Mouse (Mus musculus): ENCODE measurements around the gene Mob1b. TPM values are rescaled to one million over a fixed set of nuclear protein-coding genes. Genes with fewer than 3 reads are reported as not detected.

The Mob1b gene
- total and polyA plus RNA-seq, 3 experiments, result 7.0 to 11.9 (median 10.5) TPM

DNA sequence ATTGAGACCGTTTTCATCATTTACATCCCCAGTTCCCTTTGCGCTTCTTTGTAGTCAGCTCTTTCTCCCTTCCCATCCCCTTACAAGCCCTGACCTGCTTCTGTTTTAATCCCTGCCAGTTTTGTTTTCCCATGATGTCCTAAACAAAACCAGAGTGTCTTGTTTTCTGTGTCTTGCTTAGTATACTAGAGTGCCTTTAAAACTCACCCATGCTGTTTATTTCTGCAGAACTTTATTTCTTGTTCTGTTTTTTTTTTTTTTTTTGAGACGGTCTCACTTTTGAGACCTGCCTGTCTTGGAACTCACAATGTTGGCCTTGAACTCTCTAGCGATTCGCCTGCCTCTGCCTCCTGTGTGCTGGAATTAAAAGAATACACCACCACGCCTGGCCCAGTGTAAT is 44.9 kb downstream of the Mob1b start:
- H3K9ac ChIP-seq (ENCODE audit: insufficient read depth, low read depth), result peak overlapping the region; percentile 75
- DNase-seq (ENCODE audit: extremely low read depth), result no peak
- H3K4me3 ChIP-seq (replicated peaks in 1 of 3; ENCODE audit: low read depth in 2 of 3, low read length in 2 of 3, poor library complexity in 1 of 3), result peak overlapping the region; percentile 81 to 96 (median 91)
- no peaks in the 10 kb centered on the region; the same call in 1 of the 2 replicates for H3K79me2 ChIP-seq (replicated peaks; ENCODE audit: control insufficient read depth, extremely low read depth, insufficient read depth, poor library complexity, severe bottlenecking)
- H3K9me3 ChIP-seq (replicated peaks; ENCODE audit: low read length), result no peaks in the 10 kb centered on the region
- H3K4me1 ChIP-seq (ENCODE audit: control insufficient read depth in 1 of 2, insufficient read depth in 2 of 2), result peaks cover 2 to 27% of the 10 kb centered on the region in 2 experiments; a peak in 3 of 4 replicates
- in situ Hi-C loops (cut with MboI; ENCODE audit: low pct_ligation_motif_present, low pct_unique_long_range_greater_than_20kb, low sequenced_read_pairs) (no loop called here), dilution Hi-C loops (cut with MboI; ENCODE audit: extremely low pct_ligation_motif_present, extremely low pct_unique_long_range_greater_than_20kb, low sequenced_read_pairs) (no loop called here)
- TF ChIP-seq NRF1 (IDR thresholded peaks at IDR 0.05; ENCODE audit: low read depth, low read length) (no peak), ZNF384 (IDR thresholded peaks at IDR 0.05; ENCODE audit: low read depth, low read length) (peak; percentile 71), MXI1 (IDR thresholded peaks at IDR 0.05; ENCODE audit: low read depth, low read length) (no peak), RCOR1 (conservative IDR thresholded peaks at IDR 0.05; ENCODE audit: low read depth, low read length) (no peak), IRF4 (IDR thresholded peaks at IDR 0.05; ENCODE audit: low read depth, low read length) (no peak), CHD1 (IDR thresholded peaks at IDR 0.05; ENCODE audit: low read depth, low read length) (0 out of 2 replicates have a peak, but pooled peaks have one; percentile 38)
- peak overlapping the region; percentile 79 for H3K4me2 ChIP-seq (ENCODE audit: insufficient read depth, low read depth, poor library complexity, severe bottlenecking)
- peak overlapping the region; percentile 29; the same call in 1 of the 2 replicates for H3K27ac ChIP-seq (ENCODE audit: insufficient read depth, low read depth)
- H3K36me3 ChIP-seq (replicated peaks in 1 of 2; ENCODE audit: control insufficient read depth in 1 of 2, insufficient read depth in 1 of 2, low read length in 1 of 2), result peaks cover 5 to 21% of the 10 kb centered on the region in 2 experiments
- H3K27me3 ChIP-seq (replicated peaks), result no peaks in the 10 kb centered on the region

DNA sequence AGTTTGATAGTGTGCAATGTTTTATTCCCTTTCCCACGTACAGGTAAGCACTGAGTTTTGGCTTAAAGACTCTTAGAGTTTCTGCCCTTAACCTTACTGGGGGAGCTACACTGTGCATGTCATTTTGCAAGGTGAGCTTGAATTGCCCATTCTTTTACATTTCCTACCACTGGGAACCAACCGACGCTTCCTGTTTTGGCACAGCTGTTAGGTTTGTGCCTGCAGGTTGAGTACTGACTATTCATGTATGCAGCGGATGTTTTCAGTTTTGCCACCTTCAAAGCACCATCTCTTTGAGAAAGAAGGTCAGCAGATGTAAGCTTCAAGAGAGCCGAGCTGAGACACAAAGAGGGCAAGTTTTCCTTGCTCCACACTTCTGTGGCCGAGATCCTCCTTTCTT is 45.5 kb downstream of the Mob1b start:
- peak; percentile 30 for DNase-seq (ENCODE audit: extremely low read depth)
- Histone ChIP-seq H3K36me3 (replicated peaks in 1 of 2; ENCODE audit: control insufficient read depth in 1 of 2, insufficient read depth in 1 of 2, low read length in 1 of 2) (peaks cover 6 to 24% of the 10 kb centered on the region in 2 experiments), H3K4me2 (ENCODE audit: insufficient read depth, low read depth, poor library complexity, severe bottlenecking) (peak overlapping the region; percentile 79), H3K79me2 (replicated peaks; ENCODE audit: control insufficient read depth, extremely low read depth, insufficient read depth, poor library complexity, severe bottlenecking) (no peaks in the 10 kb centered on the region; the same call in 1 of the 2 replicates), H3K27me3 (replicated peaks) (no peaks in the 10 kb centered on the region), H3K27ac (ENCODE audit: insufficient read depth, low read depth) (no peak overlapping the region), H3K4me1 (ENCODE audit: control insufficient read depth in 1 of 2, insufficient read depth in 2 of 2) (peaks cover 2 to 27% of the 10 kb centered on the region in 2 experiments; a peak in 3 of 4 replicates), H3K4me3 (replicated peaks in 1 of 3; ENCODE audit: low read depth in 2 of 3, low read length in 2 of 3, poor library complexity in 1 of 3) (peak overlapping the region; percentile 22 to 91 (median 81)), H3K9ac (ENCODE audit: insufficient read depth, low read depth) (peak overlapping the region; percentile 75; the same call in 1 of the 2 replicates), H3K9me3 (replicated peaks; ENCODE audit: low read length) (no peaks in the 10 kb centered on the region)
- dilution Hi-C loops (cut with MboI; ENCODE audit: extremely low pct_ligation_motif_present, extremely low pct_unique_long_range_greater_than_20kb, low sequenced_read_pairs), result no loop called here
- in situ Hi-C loops (cut with MboI; ENCODE audit: low pct_ligation_motif_present, low pct_unique_long_range_greater_than_20kb, low sequenced_read_pairs), result no loop called here
- TF ChIP-seq MAFK (IDR thresholded peaks at IDR 0.05; ENCODE audit: insufficient replicate concordance, low read length) (no peak), MAZ (IDR thresholded peaks at IDR 0.05; ENCODE audit: low read depth, low read length) (no peak), RCOR1 (conservative IDR thresholded peaks at IDR 0.05; ENCODE audit: low read depth, low read length) (no peak), EP300 (IDR thresholded peaks at IDR 0.05; ENCODE audit: low read length) (peak; percentile 44; the same call in 1 of the 2 replicates), HCFC1 (IDR thresholded peaks at IDR 0.05; ENCODE audit: low read depth, low read length) (no peak), NELFE (IDR thresholded peaks at IDR 0.05; ENCODE audit: low read depth, low read length) (no peak)

DNA sequence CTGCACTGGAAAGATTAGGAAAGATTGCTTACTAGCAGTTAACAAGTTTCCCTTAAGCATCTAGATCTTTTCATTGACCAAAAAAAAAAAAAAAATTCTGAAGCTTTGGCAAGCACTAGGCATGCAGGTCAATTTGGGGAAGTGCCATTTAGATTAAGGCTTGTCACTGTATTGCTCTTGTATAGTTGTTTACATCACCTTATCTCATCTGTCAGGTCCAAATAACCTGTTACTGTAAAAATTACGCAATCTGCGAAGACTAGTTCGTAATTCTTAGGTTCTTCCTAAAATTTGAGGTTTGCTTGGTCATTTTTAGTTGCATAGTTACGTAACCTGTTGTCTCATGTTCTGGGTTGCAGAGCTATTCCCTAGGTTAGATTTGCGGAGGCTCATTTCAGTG is 46.2 kb downstream of the Mob1b start:
- H3K27ac ChIP-seq (ENCODE audit: insufficient read depth, low read depth), result no peak overlapping the region
- dilution Hi-C loops (cut with MboI; ENCODE audit: extremely low pct_ligation_motif_present, extremely low pct_unique_long_range_greater_than_20kb, low sequenced_read_pairs), result no loop called here
- H3K36me3 ChIP-seq (replicated peaks in 1 of 2; ENCODE audit: control insufficient read depth in 1 of 2, insufficient read depth in 1 of 2, low read length in 1 of 2), result peaks cover 10 to 30% of the 10 kb centered on the region in 2 experiments
- peak overlapping the region; percentile 75; the same call in 1 of the 2 replicates for H3K9ac ChIP-seq (ENCODE audit: insufficient read depth, low read depth)
- no peaks in the 10 kb centered on the region for H3K27me3 ChIP-seq (replicated peaks)
- no peak overlapping the region for H3K4me3 ChIP-seq (replicated peaks in 1 of 3; ENCODE audit: low read depth in 2 of 3, low read length in 2 of 3, poor library complexity in 1 of 3)
- peaks cover 2 to 27% of the 10 kb centered on the region in 2 experiments; a peak in 3 of 4 replicates for H3K4me1 ChIP-seq (ENCODE audit: control insufficient read depth in 1 of 2, insufficient read depth in 2 of 2)
- no peak for DNase-seq (ENCODE audit: extremely low read depth)
- peak overlapping the region; percentile 79 for H3K4me2 ChIP-seq (ENCODE audit: insufficient read depth, low read depth, poor library complexity, severe bottlenecking)
- in situ Hi-C loops (cut with MboI; ENCODE audit: low pct_ligation_motif_present, low pct_unique_long_range_greater_than_20kb, low sequenced_read_pairs), result no loop called here
- TF ChIP-seq CHD1 (IDR thresholded peaks at IDR 0.05; ENCODE audit: low read depth, low read length) (no peak), TCF12 (IDR thresholded peaks at IDR 0.05; ENCODE audit: low read depth, low read length) (no peak), NELFE (IDR thresholded peaks at IDR 0.05; ENCODE audit: low read depth, low read length) (no peak), ZMIZ1 (IDR thresholded peaks at IDR 0.05; ENCODE audit: low read depth, low read length) (no peak), ETS1 (conservative IDR thresholded peaks at IDR 0.05; ENCODE audit: low read depth, low read length) (no peak), E2F4 (IDR thresholded peaks at IDR 0.05; ENCODE audit: insufficient replicate concordance, low read depth, low read length) (no peak), USF2 (conservative IDR thresholded peaks at IDR 0.05; ENCODE audit: low read depth, low read length) (no peak), JUN (IDR thresholded peaks at IDR 0.05; ENCODE audit: insufficient read depth, low read depth, low read length) (no peak), USF1 (IDR thresholded peaks at IDR 0.05; ENCODE audit: low read depth, low read length) (no peak), MEF2A (IDR thresholded peaks at IDR 0.05; ENCODE audit: borderline replicate concordance, low read depth, low read length) (no peak), RCOR1 (conservative IDR thresholded peaks at IDR 0.05; ENCODE audit: low read depth, low read length) (no peak), JUND (conservative IDR thresholded peaks at IDR 0.05; ENCODE audit: low read depth, low read length) (no peak), MYC (IDR thresholded peaks at IDR 0.05; ENCODE audit: low read depth, low read length) (no peak), IRF4 (IDR thresholded peaks at IDR 0.05; ENCODE audit: low read depth, low read length) (no peak)
- no peaks in the 10 kb centered on the region for H3K9me3 ChIP-seq (replicated peaks; ENCODE audit: low read length)
- no peaks in the 10 kb centered on the region; the same call in 1 of the 2 replicates for H3K79me2 ChIP-seq (replicated peaks; ENCODE audit: control insufficient read depth, extremely low read depth, insufficient read depth, poor library complexity, severe bottlenecking)

Data from CH12.LX (cell line).